In genomic region chr2:153053896-153054295, GRCm38 (mm10) we compare ENCODE assay signal across 33 mouse cellular contexts. TPM values are rescaled to one million over a fixed set of nuclear protein-coding genes. Genes with fewer than 3 reads are reported as not detected.
"Had no signal": no experiment of that assay in that cellular context is flagged by ENCODE, and none has a peak within 500 bp of the region (broad histone marks: within the 10 kb centered on the region; RNA-seq: fewer than 3 reads in every experiment).

No protein-coding gene starts in this region.

- H3K4me3 ChIP-seq: heart, embryonic 13.5 days; heart, embryonic 15.5 days; hindbrain, embryonic 10.5 days; hindbrain, embryonic 12.5 days; hindbrain, embryonic 13.5 days; hindbrain, embryonic 15.5 days; intestine, embryonic 15.5 days; kidney, embryonic 15.5 days; layer of hippocampus, adult 2 months; left cerebral cortex, adult 2 months had no signal

- H3K9me3 ChIP-seq: heart, embryonic 13.5 days; heart, embryonic 15.5 days; hindbrain, embryonic 10.5 days; hindbrain, embryonic 12.5 days; hindbrain, embryonic 13.5 days; hindbrain, embryonic 15.5 days; intestine, embryonic 15.5 days; kidney, embryonic 15.5 days had no signal

- H3K36me3 ChIP-seq: heart, embryonic 13.5 days; heart, embryonic 15.5 days; hindbrain, embryonic 15.5 days; intestine, embryonic 15.5 days; kidney, embryonic 15.5 days had no signal

- ATAC-seq: hindbrain, embryonic 16.5 days; hindbrain, postnatal 0 days; inflammation-experienced regulatory T-cells, adult 6 months; intestine, embryonic 15.5 days; intestine, embryonic 16.5 days; intestine, postnatal 0 days had no signal

- DNase-seq: heart, postnatal 10 days; heart, postnatal 14 days; heart, postnatal 36 days; heart, postnatal 4 days; kidney, adult 11 months; kidney, adult 18-20 months; kidney, adult 2 months; kidney, adult 8-10 months; kidney, adult 9 months; kidney, postnatal 10 days; kidney, postnatal 14 days; kidney, postnatal 25 days; kidney, postnatal 36 days; kidney, postnatal 4 days; layer of hippocampus, adult 9-11 months; layer of hippocampus, postnatal 36 days had no signal

RNA-seq across cellular contexts. Expression of gene Xkr7, which starts 22.2 kb away (rescaled TPM):
- total RNA-seq: heart, postnatal 10 days; heart, postnatal 14 days; heart, postnatal 25 days; heart, postnatal 36 days; heart, postnatal 4 days; hematopoietic stem cell, adult 5-6 weeks had no signal
